Mouse (Mus musculus) large intestine, adult 2 months (tissue): ENCODE results near the gene Smad5. TPM values are rescaled to one million over a fixed set of nuclear protein-coding genes. Genes with fewer than 3 reads are reported as not detected.

Source experiments
- DNase-seq: peaks from one replicate; pipeline ENCODE4 v3.0.0-alpha.2; 2012; ENCODE audit warnings: low read depth, low spot score
- WGBS: fragments of 180-500 bp; shearing (Covaris S2); methylation state at CpG from one replicate; pipeline ENCODE4 v1.1.7; 2018; 5-methylcytosine and 5-hydroxymethylcytosine counted together
- polyA plus RNA-seq: library from polyadenylated mRNA; depleted of rRNA; stranded (reverse); fragments of >200 nt; gene quantifications from 2 replicates; pipeline ENCODE4 v1.2.3, GENCODE M21; 2012

The Smad5 gene
- polyA plus RNA-seq, 1 experiment = 7.2 TPM

DNA sequence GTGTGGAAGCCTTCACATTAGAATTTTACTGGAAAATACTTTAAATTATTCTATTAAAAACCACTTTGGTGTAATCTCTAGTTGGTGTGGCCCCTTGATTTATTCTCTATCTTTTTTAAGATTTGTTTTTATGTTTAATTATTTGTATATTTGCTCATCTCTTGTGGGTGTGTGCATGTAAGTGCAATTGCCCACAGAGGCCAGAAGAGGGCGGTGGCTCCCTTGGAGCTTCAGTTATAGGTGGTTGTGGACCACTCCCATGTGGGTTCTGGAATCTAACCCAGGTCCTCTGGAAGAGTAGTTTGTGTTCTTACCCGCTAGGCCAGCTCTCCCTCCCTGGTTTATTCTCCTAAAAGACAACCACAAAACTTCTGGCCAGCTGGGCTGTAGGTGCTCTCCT lies 3.4 kb upstream of the Smad5 start:
- 95% methylated on average over 2 of the region's 2 CpGs for WGBS
- no peak for DNase-seq

GRCm38 (mm10) chr13:56700981-56701380 lies 1.8 kb upstream of the Smad5 start:
- no peak for DNase-seq
- WGBS = 87% methylated on average over 1 of the region's 1 CpGs

- no peak for DNase-seq
- WGBS = 72% methylated on average over 10 of the region's 10 CpGs
Observed at GRCm38 (mm10) chr13:56701924-56702323, 886 bp upstream of the Smad5 start.

- under 1% methylated on average over 78 of the region's 80 CpGs for WGBS
Observed at GRCm38 (mm10) chr13:56703222-56703870, 536 bp downstream of the Smad5 start.

DNA sequence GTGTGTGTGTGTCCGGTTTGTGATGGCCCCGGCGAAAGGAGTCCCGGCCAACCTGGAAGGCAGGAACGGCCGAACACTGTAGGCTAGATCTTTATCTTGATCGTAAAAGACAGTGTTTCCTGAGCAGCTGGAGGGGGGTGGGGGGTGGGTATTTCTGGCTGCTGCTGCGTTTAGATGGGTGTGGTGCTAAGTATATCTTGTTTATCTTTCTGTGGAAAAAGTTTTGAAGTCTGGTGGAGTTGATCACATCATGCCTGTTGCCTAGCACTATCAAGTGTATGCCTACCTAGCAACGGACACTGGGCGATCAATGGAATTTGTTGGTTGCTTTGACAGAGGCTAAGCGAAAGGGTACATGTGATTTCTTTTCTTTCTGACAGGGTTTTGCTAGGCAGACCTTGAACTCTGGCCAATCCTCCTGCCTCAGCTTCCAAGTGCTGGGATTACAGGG lies 1.1 kb downstream of the Smad5 start:
- under 1% methylated on average over 11 of the region's 11 CpGs for WGBS
- no peak for DNase-seq

More at GRCm38 (mm10) chr13:56703222-56703870, 536 bp downstream of the Smad5 start:
- no peak for DNase-seq

DNA sequence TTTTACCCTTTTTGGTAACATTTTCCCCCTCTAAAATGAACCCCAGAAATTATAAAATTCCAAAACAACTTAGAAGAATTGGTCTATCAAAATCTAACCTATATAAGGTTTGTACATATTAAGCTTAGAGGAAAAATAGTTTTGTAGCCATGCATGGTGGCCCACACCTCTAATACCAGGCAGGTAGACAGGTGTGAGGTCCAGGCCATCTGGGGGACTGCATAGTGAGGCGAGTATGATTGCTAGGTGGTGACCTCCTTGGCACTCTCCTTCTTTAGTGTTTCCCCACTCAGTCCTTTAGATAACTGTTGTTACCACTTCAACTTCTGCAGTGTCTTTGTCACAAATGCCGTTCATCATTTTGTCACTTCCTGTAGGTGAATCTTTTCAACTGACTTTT lies 1.8 kb downstream of the Smad5 start:
- WGBS = 68% methylated on average over 2 of the region's 2 CpGs
- no peak for DNase-seq

- DNase-seq = no peak
- 54% methylated on average over 4 of the region's 4 CpGs for WGBS
Observed at GRCm38 (mm10) chr13:56707111-56707510, 4.3 kb downstream of the Smad5 start.

DNA sequence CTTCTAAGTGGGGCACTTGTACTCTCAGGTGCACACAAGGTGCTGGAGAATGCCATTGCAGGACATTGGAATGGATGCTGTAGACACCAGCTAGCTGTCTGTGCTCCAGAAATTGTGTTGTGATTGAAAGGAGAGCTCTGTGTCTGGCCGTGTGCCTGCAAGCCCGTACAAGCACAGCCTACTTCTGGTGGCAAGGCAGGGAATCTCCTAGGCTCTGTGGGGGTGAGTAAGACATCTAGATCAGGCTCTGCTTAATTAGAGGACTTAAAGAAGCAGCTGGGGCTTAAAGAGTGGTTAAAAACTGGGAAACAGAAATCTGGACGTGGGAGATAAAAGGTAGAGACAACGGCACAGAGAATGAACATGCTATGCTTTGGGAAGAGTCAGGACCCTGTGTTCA lies 4.8 kb downstream of the Smad5 start:
- DNase-seq = no peak
- WGBS = 69% methylated on average over 4 of the region's 4 CpGs

GRCm38 (mm10) chr13:56710620-56711019 lies 7.8 kb downstream of the Smad5 start:
- DNase-seq = no peak
- WGBS = 66% methylated on average over 2 of the region's 2 CpGs

GRCm38 (mm10) chr13:56712221-56712620 lies 9.4 kb downstream of the Smad5 start:
- 94% methylated on average over 2 of the region's 2 CpGs for WGBS

DNA sequence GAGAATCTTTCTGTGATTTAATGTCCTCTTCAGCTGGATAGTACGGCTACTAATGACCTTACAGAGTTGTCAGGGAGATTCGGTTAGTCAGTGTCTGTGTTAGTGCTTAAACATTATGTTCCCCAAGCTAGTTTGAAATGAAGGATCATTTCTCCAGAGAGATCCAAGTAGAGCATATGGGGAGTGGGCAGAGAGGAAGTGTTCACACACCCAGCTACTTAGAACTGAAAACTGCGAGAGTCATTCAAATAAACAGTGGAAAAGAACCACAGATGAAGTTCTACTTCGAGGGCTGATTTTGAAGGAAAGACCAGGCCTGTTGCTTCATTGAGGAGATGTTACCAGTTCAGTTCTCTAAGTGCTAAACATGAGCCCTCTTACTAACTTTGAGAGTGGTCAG lies 23.7 kb downstream of the Smad5 start:
- DNase-seq = no peak
- 72% methylated on average over 4 of the region's 4 CpGs for WGBS

More at GRCm38 (mm10) chr13:56712221-56712620, 9.4 kb downstream of the Smad5 start:
- DNase-seq = no peak

- WGBS = 86% methylated on average over 7 of the region's 7 CpGs
- DNase-seq = no peak
Observed at GRCm38 (mm10) chr13:56729046-56729445, 26.2 kb downstream of the Smad5 start.

DNA sequence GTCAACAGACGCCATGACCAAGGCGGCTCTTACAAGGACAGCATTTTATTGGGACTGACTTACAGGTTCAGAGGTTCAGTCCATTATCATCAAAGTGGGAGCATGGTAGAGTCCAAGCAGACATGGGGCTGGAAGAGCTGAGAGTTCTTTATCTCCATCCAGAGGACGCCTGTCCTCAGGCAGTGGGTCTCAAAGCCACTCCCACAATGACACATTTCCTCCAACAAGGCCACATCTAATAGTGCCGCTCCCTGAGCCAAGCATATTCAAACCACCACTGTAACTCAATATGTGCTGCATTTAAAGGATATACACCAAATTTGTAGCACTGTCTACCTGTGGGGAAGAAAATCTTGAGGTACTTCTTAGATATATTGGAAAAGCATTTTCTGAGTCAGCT lies 31.8 kb downstream of the Smad5 start:
- WGBS = 84% methylated on average over 4 of the region's 4 CpGs

DNA sequence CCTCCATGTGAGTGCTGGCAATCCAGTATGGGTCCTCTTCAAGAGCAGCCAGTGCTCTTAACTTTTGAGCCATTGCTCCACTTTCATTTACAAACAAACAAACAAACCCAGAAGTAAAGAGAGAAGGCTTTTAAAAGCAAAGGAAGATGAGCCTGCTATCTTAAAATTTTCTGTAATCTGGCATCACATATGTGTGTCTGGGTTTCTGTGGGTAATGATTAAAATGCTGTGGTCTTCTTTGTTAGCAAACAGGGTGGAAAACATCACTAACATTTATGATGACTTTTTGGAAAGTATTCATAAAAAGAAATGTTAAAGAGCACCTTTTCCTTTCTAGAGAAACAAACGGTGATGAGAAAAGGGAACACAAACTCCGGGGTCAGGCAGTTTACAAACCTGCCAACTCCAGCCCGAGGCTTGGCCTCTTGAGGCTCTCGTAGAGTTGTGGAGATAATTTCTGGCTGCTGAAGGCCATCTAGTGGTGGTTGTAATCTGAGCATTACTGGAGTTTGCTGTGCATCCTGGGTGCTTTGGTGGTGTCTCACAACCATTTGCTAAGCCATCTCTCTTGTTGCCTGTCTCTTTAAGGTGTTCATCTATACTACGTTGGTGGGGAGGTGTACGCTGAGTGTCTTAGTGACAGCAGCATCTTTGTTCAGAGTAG lies 32.5 kb downstream of the Smad5 start:
- 36% methylated on average over 6 of the region's 6 CpGs for WGBS
- DNase-seq = no peak

More for the DNA sequence above, 31.8 kb downstream of the Smad5 start:
- DNase-seq = no peak

DNA sequence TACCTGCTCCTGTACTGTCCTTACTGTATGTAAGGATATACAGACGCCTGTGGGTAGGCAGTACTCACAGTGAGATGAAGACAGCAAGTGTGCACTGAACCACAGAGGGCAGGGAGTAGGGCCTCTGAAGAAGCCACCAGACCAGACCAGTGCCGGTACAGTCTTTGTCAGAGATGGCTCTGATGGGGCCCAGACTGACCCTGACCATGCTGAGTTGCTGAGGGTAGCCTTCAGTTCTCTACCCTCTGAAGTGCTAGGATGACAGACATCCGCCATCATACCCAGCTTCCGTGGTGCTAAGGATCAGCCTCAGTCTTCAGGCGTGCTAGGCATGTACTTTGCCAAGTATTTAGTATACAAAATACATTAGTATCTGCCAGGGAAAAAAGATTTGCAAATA lies 36.7 kb downstream of the Smad5 start:
- DNase-seq = no peak
- 91% methylated on average over 5 of the region's 5 CpGs for WGBS

GRCm38 (mm10) chr13:56740496-56740895 lies 37.7 kb downstream of the Smad5 start:
- 91% methylated on average over 6 of the region's 6 CpGs for WGBS
- no peak for DNase-seq

DNA sequence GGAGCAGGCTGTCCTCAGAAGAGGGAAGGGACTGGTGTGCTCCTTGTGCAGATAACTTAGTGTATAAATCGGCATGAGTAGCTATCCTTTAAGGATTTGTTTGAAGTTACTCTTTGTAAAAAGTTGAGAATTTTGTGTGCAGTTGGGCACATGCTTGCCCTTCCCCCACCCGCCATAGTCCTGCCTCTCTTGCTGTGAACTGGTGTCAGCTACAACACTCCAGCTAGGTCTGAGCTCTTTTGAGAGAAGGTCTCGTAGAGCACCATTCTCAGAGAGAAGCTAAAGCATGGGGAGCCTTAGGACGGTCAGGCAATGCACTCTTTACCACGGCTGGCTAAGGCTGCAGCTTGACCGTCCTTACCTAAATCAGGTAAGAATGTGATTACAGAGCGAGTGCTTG lies 38.9 kb downstream of the Smad5 start:
- WGBS = 95% methylated on average over 7 of the region's 7 CpGs
- no peak for DNase-seq

- WGBS = 87% methylated on average over 6 of the region's 6 CpGs
- no peak for DNase-seq
Observed at GRCm38 (mm10) chr13:56742325-56742901, 39.6 kb downstream of the Smad5 start.

DNA sequence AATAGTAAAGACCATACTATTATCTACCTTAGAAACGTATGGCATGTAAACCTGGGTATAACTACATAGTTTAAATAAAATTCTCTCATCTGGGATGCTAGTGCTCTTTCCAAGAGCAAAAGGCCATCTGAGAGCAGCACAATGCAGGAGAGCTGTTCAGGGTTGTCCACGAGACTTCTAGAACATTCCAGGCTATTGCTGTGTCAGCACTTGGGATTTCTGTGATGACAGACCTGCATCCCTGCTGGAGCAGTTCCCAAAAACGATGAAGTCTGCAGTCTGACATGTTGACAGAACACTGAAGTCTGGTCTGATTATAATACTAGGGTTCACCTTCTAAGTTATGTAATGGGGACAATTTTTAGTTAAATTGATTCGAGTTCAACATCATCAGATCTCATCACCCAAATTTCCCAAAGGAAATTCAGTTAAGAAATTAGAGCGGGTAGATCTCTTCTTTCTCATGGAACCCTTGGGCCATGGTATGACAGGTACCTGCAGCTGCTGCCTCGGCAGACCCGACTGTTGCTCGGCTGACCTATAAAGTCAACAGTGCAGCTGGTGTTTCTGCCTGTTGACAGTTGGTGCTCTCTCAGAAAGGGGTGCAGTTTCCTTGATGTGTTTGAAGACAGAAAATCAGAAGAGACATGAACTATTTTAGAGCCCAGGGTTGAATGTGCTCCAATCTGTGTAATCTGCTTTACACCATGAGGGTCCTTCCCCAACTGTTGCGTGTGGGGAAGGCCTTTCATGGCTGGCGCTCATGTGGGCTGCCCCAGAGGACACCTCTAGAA lies 44.1 kb downstream of the Smad5 start:
- DNase-seq = no peak
- 35% methylated on average over 10 of the region's 10 CpGs for WGBS

DNA sequence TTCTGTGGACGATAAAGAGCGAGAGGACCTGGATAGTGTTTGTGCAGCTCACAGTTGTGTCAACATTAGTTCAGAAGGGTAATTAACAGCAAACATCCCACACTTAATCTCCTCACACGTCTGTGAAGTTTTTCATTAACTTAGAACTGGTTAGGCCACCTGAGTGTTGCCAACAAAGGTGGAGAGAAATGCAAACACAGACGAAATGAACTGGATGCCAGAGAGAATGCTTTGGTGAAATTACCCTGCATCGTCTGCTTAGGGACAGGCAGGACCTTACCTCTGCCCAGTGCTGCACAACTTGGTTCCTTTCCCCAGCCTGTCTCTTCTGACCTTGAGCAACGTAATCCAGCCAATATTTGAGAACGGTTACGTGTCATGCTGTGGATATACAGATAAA lies 44.7 kb downstream of the Smad5 start:
- 25% methylated on average over 8 of the region's 8 CpGs for WGBS
- peak; percentile 85 for DNase-seq
